Mouse (Mus musculus) lung, postnatal 0 days (tissue): ENCODE measurements around the gene Mrs2.

Experiments used
- CTCF ChIP-seq: IDR thresholded peaks from 2 replicates; pipeline ENCODE4 v1.5.1; 2016; ENCODE audit warnings: antibody characterized with exemption, mild to moderate bottlenecking
- EP300 ChIP-seq: IDR thresholded peaks from 2 replicates; pipeline ENCODE4 v1.6.1; 2016; ENCODE audit warnings: antibody characterized with exemption, mild to moderate bottlenecking, control low read depth

GRCm38 (mm10) chr13:24938683-24939082 lies 81.5 kb downstream of the Mrs2 start:
- TF ChIP-seq CTCF (peak; percentile 86), EP300 (no peak)
